Mouse (Mus musculus): ENCODE measurements around the gene Rtp1. TPM values are rescaled to one million over a fixed set of nuclear protein-coding genes. Genes with fewer than 3 reads are reported as not detected.

Gene Rtp1
- polyA plus RNA-seq (2012; ENCODE audit: low replicate concordance) = not detected in 2 replicates

DNA sequence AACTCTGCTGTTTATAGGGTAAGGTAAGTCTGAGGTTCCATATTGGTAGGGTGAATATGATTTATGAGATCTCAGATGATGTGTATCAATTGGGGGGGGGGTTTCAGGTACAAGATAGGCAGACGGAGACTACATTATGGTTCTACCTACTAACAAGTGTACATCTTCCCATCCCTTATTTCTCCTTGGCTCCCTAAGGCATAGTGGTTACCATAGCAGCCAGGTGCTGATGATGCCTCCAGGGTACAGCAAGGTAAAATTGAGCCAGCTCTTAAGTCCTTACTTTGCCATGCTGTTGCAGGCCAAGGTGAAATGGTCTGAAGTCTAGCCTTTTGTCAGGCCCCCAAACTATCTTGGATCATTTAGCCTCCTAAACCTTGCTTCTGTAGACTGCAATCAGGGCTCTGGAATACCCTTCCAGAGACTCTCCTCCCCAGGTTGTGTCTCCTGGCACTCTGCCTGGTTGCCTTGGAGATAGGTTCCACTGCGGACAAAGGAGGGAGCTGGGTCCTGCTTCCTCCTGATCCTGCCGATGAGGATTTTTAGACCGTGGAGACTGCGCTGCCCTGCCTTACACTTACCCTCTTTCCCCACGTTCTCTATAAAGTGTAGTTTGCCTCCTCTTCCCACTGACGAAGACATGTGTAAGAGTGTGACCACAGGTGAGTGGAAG is at the start of gene Rtp1:
TSS of gene Rtp1 (plus strand) at position 487 of the 673 bp plus-strand sequence.

Other genes with a start within 250 kb of the Rtp1 start
- 14.8 and 28.0 TPM in 2 replicates for gene St6gal1, start 204.4 kb upstream of the Rtp1 start, polyA plus RNA-seq (2012; ENCODE audit: low replicate concordance)
- gene Rtp4, start 91.2 kb downstream of the Rtp1 start, polyA plus RNA-seq (2012; ENCODE audit: low replicate concordance) = 0.55 and 0.94 TPM in 2 replicates
- gene Masp1, start 91.7 kb downstream of the Rtp1 start, polyA plus RNA-seq (2012; ENCODE audit: low replicate concordance) = not detected in 2 replicates